19 mouse cellular contexts compared by ENCODE assay signal in genomic region chr10:24592969-24593368, GRCm38 (mm10). TPM values are rescaled to one million over a fixed set of nuclear protein-coding genes. Genes with fewer than 3 reads are reported as not detected.
DNase-seq lines count a peak whose midpoint lies in the region; ATAC-seq and TF ChIP-seq lines count a peak whose summit lies in the region.
"Had no signal": no experiment of that assay in that cellular context is flagged by ENCODE, and none has a peak within 500 bp of the region (broad histone marks: within the 10 kb centered on the region; RNA-seq: fewer than 3 reads in every experiment).

No protein-coding gene starts in this region.

- H3K36me3 ChIP-seq in lung, embryonic 14.5 days (ENCODE audit: insufficient read depth), result peaks cover 4% of the 10 kb centered on the region; the same call in 1 of the 2 replicates
- no peaks in the 10 kb centered on the region for H3K36me3 ChIP-seq in embryonic facial prominence, embryonic 15.5 days
- no peaks in the 10 kb centered on the region for H3K36me3 ChIP-seq in heart, embryonic 16.5 days (ENCODE audit: control insufficient read depth, insufficient read depth)
- H3K36me3 ChIP-seq in stomach, embryonic 15.5 days, result no peaks in the 10 kb centered on the region
- H3K36me3 ChIP-seq: hindbrain, embryonic 12.5 days; limb, embryonic 15.5 days; midbrain, embryonic 13.5 days had no signal

- intact Hi-C loops in left cerebral cortex, postnatal 25 days (cut with DNase I), result no loop called here

- no peak overlapping the region for H3K4me2 ChIP-seq in lung, embryonic 14.5 days
- H3K4me2 ChIP-seq in embryonic facial prominence, embryonic 15.5 days (replicated peaks), result no peak overlapping the region
- H3K4me2 ChIP-seq in heart, embryonic 16.5 days (ENCODE audit: low read depth, low read length), result peak overlapping the region; percentile 23; the same call in 1 of the 2 replicates
- H3K4me2 ChIP-seq in stomach, embryonic 15.5 days, result peak overlapping the region; percentile 17; the same call in 1 of the 2 replicates
- H3K4me2 ChIP-seq: forebrain, embryonic 13.5 days; hindbrain, embryonic 12.5 days; limb, embryonic 15.5 days; midbrain, embryonic 13.5 days had no signal

- H3K9ac ChIP-seq in lung, embryonic 14.5 days, result no peak overlapping the region
- H3K9ac ChIP-seq in embryonic facial prominence, embryonic 15.5 days, result no peak overlapping the region
- peak overlapping the region; percentile 6; the same call in 1 of the 2 replicates for H3K9ac ChIP-seq in heart, embryonic 16.5 days (ENCODE audit: low read length)
- H3K9ac ChIP-seq in stomach, embryonic 15.5 days, result no peak overlapping the region
- H3K9ac ChIP-seq: forebrain, embryonic 13.5 days; hindbrain, embryonic 12.5 days; limb, embryonic 15.5 days; midbrain, embryonic 13.5 days had no signal

- TF ChIP-seq CTCF in lung, embryonic 14.5 days (IDR thresholded peaks at IDR 0.05; ENCODE audit: low read depth), result no peak

- no peaks in the 10 kb centered on the region for H3K27me3 ChIP-seq in lung, embryonic 14.5 days (ENCODE audit: insufficient read depth, low read length)
- no peaks in the 10 kb centered on the region for H3K27me3 ChIP-seq in embryonic facial prominence, embryonic 15.5 days
- no peaks in the 10 kb centered on the region for H3K27me3 ChIP-seq in heart, embryonic 16.5 days (ENCODE audit: control insufficient read depth, insufficient read depth, low read length)
- H3K27me3 ChIP-seq in stomach, embryonic 15.5 days (replicated peaks), result no peaks in the 10 kb centered on the region
- H3K27me3 ChIP-seq: embryonic facial prominence, embryonic 13.5 days; limb, embryonic 15.5 days; midbrain, embryonic 13.5 days had no signal

- H3K9me3 ChIP-seq in lung, embryonic 14.5 days (ENCODE audit: low read depth, low read length), result no peaks in the 10 kb centered on the region
- H3K9me3 ChIP-seq in embryonic facial prominence, embryonic 15.5 days (replicated peaks), result no peaks in the 10 kb centered on the region
- H3K9me3 ChIP-seq in heart, embryonic 16.5 days (replicated peaks; ENCODE audit: control insufficient read depth, low read length), result no peaks in the 10 kb centered on the region
- H3K9me3 ChIP-seq in stomach, embryonic 15.5 days, result no peaks in the 10 kb centered on the region
- H3K9me3 ChIP-seq: embryonic facial prominence, embryonic 13.5 days; forebrain, embryonic 13.5 days; hindbrain, embryonic 12.5 days; limb, embryonic 15.5 days; midbrain, embryonic 13.5 days had no signal

- H3K27ac ChIP-seq in lung, embryonic 14.5 days (ENCODE audit: low read depth), result 0 out of 2 replicates have a peak overlapping the region, but pooled peaks have one; percentile 30
- H3K27ac ChIP-seq in embryonic facial prominence, embryonic 15.5 days (replicated peaks), result 0 out of 2 replicates have a peak overlapping the region, but pooled peaks have one; percentile 44
- H3K27ac ChIP-seq in heart, embryonic 16.5 days (ENCODE audit: low read length), result peak overlapping the region; percentile 96
- H3K27ac ChIP-seq in stomach, embryonic 15.5 days, result no peak overlapping the region
- H3K27ac ChIP-seq: embryonic facial prominence, embryonic 13.5 days; forebrain, embryonic 13.5 days; hindbrain, embryonic 12.5 days; limb, embryonic 15.5 days; midbrain, embryonic 13.5 days had no signal

- ATAC-seq in lung, embryonic 14.5 days (ENCODE audit: insufficient read depth), result no peak
- ATAC-seq in embryonic facial prominence, embryonic 15.5 days (ENCODE audit: insufficient number of reproducible peaks, low FRiP score, low TSS enrichment, low read depth), result no peak
- no peak for ATAC-seq in heart, embryonic 16.5 days (replicated peaks; ENCODE audit: extremely low read depth, insufficient read depth, low FRiP score)
- ATAC-seq in stomach, embryonic 15.5 days (ENCODE audit: insufficient read depth, low FRiP score, low read depth), result no peak
- ATAC-seq: forebrain, embryonic 13.5 days; intestine, embryonic 16.5 days; midbrain, embryonic 13.5 days had no signal

- DNase-seq in lung, embryonic 14.5 days, result no peak
- DNase-seq in lung, postnatal 25 days (ENCODE audit: low spot score), result no peak
- DNase-seq in left cerebral cortex, postnatal 25 days (ENCODE audit: low spot score in 2 of 2), result no peak
- no peak for DNase-seq in thymus, postnatal 25 days
- DNase-seq: adrenal gland, adult 2 months; cerebellum, postnatal 10 days; kidney, postnatal 14 days; layer of hippocampus, adult 9-11 months; lung, adult 2 months; thymus, adult 2 months had no signal

- peaks cover 27% of the 10 kb centered on the region for H3K4me1 ChIP-seq in lung, embryonic 14.5 days (ENCODE audit: insufficient read depth)
- peaks cover 40% of the 10 kb centered on the region for H3K4me1 ChIP-seq in embryonic facial prominence, embryonic 15.5 days
- H3K4me1 ChIP-seq in heart, embryonic 16.5 days (ENCODE audit: control insufficient read depth, insufficient read depth, low read length), result peaks cover 47% of the 10 kb centered on the region
- H3K4me1 ChIP-seq in stomach, embryonic 15.5 days, result peaks cover 13% of the 10 kb centered on the region; the same call in 1 of the 2 replicates

- 30% methylated on average over 7 of the region's 7 CpGs for WGBS in lung, embryonic 14.5 days
- WGBS in embryonic facial prominence, embryonic 15.5 days, result 74% methylated on average over 7 of the region's 7 CpGs
- WGBS in heart, embryonic 16.5 days, result 10% methylated on average over 7 of the region's 7 CpGs
- WGBS in stomach, embryonic 15.5 days, result 53% methylated on average over 7 of the region's 7 CpGs

- H3K4me3 ChIP-seq in lung, embryonic 14.5 days (ENCODE audit: low read depth, low read length), result no peak overlapping the region
- H3K4me3 ChIP-seq in embryonic facial prominence, embryonic 15.5 days (replicated peaks), result no peak overlapping the region
- H3K4me3 ChIP-seq in heart, embryonic 16.5 days (ENCODE audit: low read length), result no peak overlapping the region
- H3K4me3 ChIP-seq in stomach, embryonic 15.5 days (replicated peaks), result no peak overlapping the region
- H3K4me3 ChIP-seq: embryonic facial prominence, embryonic 13.5 days; forebrain, embryonic 13.5 days; hindbrain, embryonic 12.5 days; limb, embryonic 15.5 days; midbrain, embryonic 13.5 days had no signal

RNA-seq across cellular contexts. Expression of gene Ccn2, which starts 2.3 kb away (rescaled TPM):
- 9.8 and 10.5 TPM in 2 replicates for polyA plus RNA-seq in lung, embryonic 14.5 days (2014; fragmentation: Nextera tagmentation; extraction: Ambion mirVana)
- 21.8 and 22.3 TPM in 2 replicates for polyA plus RNA-seq in embryonic facial prominence, embryonic 15.5 days (2015; fragmentation: Nextera tagmentation; extraction: Ambion mirVana)
- polyA plus RNA-seq in heart, embryonic 16.5 days (2015; fragmentation: Nextera tagmentation; extraction: Ambion mirVana), result 34.3 and 37.6 TPM in 2 replicates
- 11.4 and 15.6 TPM in 2 replicates for polyA plus RNA-seq in stomach, embryonic 15.5 days (2015; fragmentation: Nextera tagmentation; extraction: Ambion mirVana)
- total RNA-seq in left cerebral cortex, postnatal 25 days (2021), result 10 to 100 TPM; 24.1 to 25.6 TPM

Comparison
In these comparisons a context has a peak if more than half of its experiments do, and no peak if none do; other contexts are left out.
1. H3K4me2 ChIP-seq: peak in heart, embryonic 16.5 days (single experiment) and stomach, embryonic 15.5 days (single experiment); none in lung, embryonic 14.5 days (single experiment) and embryonic facial prominence, embryonic 15.5 days (single experiment).